Mouse (Mus musculus) bone marrow, adult 2 months (tissue): ENCODE data around the gene Insc. TPM values are rescaled to one million over a fixed set of nuclear protein-coding genes. Genes with fewer than 3 reads are reported as not detected.

ENCODE experiments used
- H3K27ac ChIP-seq: fragments of 200-500 bp; 2 replicates; pipeline ENCODE4 v1.5.1; 2012; ENCODE audit warnings: low read depth, mild to moderate bottlenecking, control low read depth, inconsistent platforms, low read length; ENCODE audit not compliant: control insufficient read depth, poor library complexity, insufficient read depth
- H3K4me1 ChIP-seq: fragments of 200-500 bp; 2 replicates; pipeline ENCODE4 v1.6.1; 2011; ENCODE audit warnings: low read length; ENCODE audit not compliant: control insufficient read depth, insufficient read depth
- H3K4me3 ChIP-seq: fragments of 200-500 bp; replicated peaks from 2 replicates; pipeline ENCODE3; 2011; ENCODE audit warnings: mild to moderate bottlenecking, low read depth, low read length, control low read depth; ENCODE audit not compliant: control insufficient read depth
- CTCF ChIP-seq: fragments of 200-500 bp; IDR thresholded peaks from 2 replicates; pipeline ENCODE4 v1.5.1; 2011; ENCODE audit warnings: low read length, control low read depth; ENCODE audit not compliant: control insufficient read depth, insufficient read depth
- POLR2A ChIP-seq: fragments of 200-500 bp; IDR thresholded peaks from 2 replicates; pipeline ENCODE4 v1.6.1; 2011; ENCODE audit warnings: low read depth, mild to moderate bottlenecking, control low read depth, low read length, borderline replicate concordance; ENCODE audit not compliant: control insufficient read depth
- WGBS: fragments of 180-500 bp; shearing (Covaris S2); methylation state at CpG from one replicate; pipeline ENCODE4 v1.1.7; 2018; 5-methylcytosine and 5-hydroxymethylcytosine counted together
- polyA plus RNA-seq: library from polyadenylated mRNA; stranded (reverse); fragments of >200 nt; gene quantifications from 2 replicates; pipeline ENCODE4 v1.2.4, GENCODE M21; 2011; ENCODE audit warnings: low replicate concordance; ENCODE audit not compliant: missing spikeins, insufficient read depth, insufficient read length

The Insc gene
- polyA plus RNA-seq, 1 experiment: not detected

GRCm38 (mm10) chr7:114802576-114802975 is 59.1 kb downstream of the Insc start:
- no peak for TF ChIP-seq CTCF
- no peak for TF ChIP-seq POLR2A
- WGBS: 72% methylated on average over 8 of the region's 8 CpGs
- H3K4me1 ChIP-seq: no peaks in the 10 kb centered on the region
- H3K27ac ChIP-seq: no peak overlapping the region
- no peak overlapping the region for H3K4me3 ChIP-seq

- H3K27ac ChIP-seq: no peak overlapping the region
- TF ChIP-seq CTCF: no peak
- TF ChIP-seq POLR2A: no peak
- H3K4me1 ChIP-seq: no peaks in the 10 kb centered on the region
- WGBS: 67% methylated on average over 2 of the region's 2 CpGs
- no peak overlapping the region for H3K4me3 ChIP-seq
Observed at GRCm38 (mm10) chr7:114805311-114805710, 61.8 kb downstream of the Insc start.

GRCm38 (mm10) chr7:114807343-114807742 is 63.8 kb downstream of the Insc start:
- WGBS: 74% methylated on average over 5 of the region's 5 CpGs
- H3K27ac ChIP-seq: no peak overlapping the region
- no peak overlapping the region for H3K4me3 ChIP-seq
- TF ChIP-seq CTCF (no peak), POLR2A (no peak)
- H3K4me1 ChIP-seq: no peaks in the 10 kb centered on the region

GRCm38 (mm10) chr7:114808341-114808740 is 64.8 kb downstream of the Insc start:
- TF ChIP-seq CTCF (no peak), POLR2A (no peak)
- H3K4me1 ChIP-seq: no peaks in the 10 kb centered on the region
- 42% methylated on average over 3 of the region's 3 CpGs for WGBS
- no peak overlapping the region; the same call in 1 of the 2 replicates for H3K27ac ChIP-seq
- no peak overlapping the region for H3K4me3 ChIP-seq

DNA sequence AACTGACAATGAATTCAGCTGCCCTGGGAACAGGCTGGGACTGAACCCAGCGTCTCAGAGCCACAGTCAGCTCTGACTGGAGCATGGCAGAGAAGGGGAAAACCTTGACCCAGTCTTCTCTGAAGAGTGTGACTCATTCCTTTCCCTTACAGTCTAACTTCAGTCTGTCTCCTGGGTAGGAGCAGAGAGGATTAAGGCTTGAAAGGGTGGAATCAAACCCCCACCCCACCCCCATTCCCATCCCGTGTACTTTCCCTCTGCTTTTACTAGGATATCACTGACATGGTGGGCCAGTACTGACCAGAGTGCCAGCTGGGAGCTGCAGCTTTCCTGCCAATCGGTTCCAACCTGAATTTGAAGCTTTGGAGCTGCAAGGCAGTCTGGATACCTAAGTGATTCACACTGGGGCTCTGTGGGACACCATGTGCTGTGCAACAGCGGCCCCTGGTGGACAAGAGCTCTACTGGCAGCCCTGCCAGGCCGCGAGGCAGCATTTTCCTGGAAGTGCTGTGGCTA is 73.9 kb downstream of the Insc start:
- 16% methylated on average over 6 of the region's 6 CpGs for WGBS
- Histone ChIP-seq H3K4me1 (no peaks in the 10 kb centered on the region), H3K27ac (no peak overlapping the region), H3K4me3 (no peak overlapping the region)
- peak; percentile 87 for TF ChIP-seq CTCF
- TF ChIP-seq POLR2A: no peak

DNA sequence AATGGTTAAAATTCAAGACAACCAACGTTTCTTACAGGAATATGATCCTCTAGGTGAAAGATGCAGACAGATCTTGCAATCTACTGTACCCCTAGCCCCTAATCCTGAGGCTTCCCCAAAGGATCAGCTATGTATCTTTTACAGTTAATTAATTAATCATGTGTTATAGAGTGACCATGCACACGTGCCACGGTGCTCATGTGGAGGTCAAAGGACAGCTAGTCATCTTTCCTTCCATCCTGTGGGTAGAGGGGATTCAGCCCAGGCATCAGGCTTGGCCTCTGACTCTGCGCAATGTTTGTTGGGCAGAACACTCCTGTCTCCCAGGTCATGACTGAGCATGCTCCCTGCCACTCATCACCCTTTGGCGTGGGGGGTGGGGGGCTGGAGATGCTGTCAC is 74.4 kb downstream of the Insc start:
- Histone ChIP-seq H3K4me1 (no peaks in the 10 kb centered on the region), H3K4me3 (no peak overlapping the region), H3K27ac (no peak overlapping the region)
- TF ChIP-seq CTCF (no peak), POLR2A (no peak)
- WGBS: 38% methylated on average over 5 of the region's 5 CpGs

- Histone ChIP-seq H3K27ac (no peak overlapping the region), H3K4me1 (no peaks in the 10 kb centered on the region), H3K4me3 (no peak overlapping the region)
- TF ChIP-seq POLR2A (no peak), CTCF (no peak)
- 74% methylated on average over 3 of the region's 3 CpGs for WGBS
Observed at GRCm38 (mm10) chr7:114818351-114818750, 74.9 kb downstream of the Insc start.

DNA sequence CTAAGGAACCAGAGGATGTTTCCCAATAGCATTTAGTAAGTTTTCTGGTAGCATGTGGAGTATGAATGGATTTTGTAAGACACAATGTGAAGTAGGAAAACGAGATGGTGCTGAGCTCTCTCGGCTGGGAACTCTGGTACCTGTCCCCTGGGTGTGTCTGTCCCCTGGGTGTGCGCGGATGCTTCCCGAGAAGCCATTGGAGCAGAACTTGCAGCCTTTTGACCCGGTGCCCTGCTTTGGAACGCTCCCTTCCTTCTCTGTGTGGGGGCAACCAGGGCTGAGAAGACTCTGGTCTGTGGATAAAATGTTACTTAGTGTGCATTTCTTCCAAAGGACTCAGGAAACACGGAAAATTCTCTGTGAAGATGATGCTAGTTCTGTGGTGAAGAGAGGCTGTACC is 75.3 kb downstream of the Insc start:
- Histone ChIP-seq H3K4me3 (no peak overlapping the region), H3K27ac (no peak overlapping the region), H3K4me1 (no peaks in the 10 kb centered on the region)
- WGBS: 67% methylated on average over 8 of the region's 8 CpGs
- no peak for TF ChIP-seq POLR2A
- TF ChIP-seq CTCF: no peak

DNA sequence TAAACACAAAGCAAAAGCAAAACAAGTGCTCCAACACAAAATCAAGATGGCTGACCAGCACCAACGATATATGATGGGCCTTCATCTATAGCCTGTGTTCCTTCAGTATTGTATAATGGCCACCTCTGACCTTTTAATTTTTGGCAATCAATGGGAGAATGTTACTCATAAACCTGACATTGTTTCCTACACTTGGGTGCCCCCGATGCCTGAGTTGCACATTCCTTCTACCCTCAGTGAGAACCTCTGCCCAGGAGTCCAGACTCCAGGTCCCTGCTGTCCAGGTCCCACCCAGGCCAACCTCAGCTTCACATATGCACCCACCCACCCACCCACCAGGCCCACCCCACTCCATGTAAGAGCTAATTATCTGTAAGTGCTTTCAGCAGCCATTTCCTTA is 79.2 kb downstream of the Insc start:
- 76% methylated on average over 2 of the region's 2 CpGs for WGBS
- no peak for TF ChIP-seq CTCF
- TF ChIP-seq POLR2A: no peak

More for the DNA sequence above, 79.2 kb downstream of the Insc start:
- Histone ChIP-seq H3K27ac (no peak overlapping the region), H3K4me1 (no peaks in the 10 kb centered on the region), H3K4me3 (no peak overlapping the region)
